Mouse (Mus musculus) heart, embryonic 15.5 days (tissue): ENCODE data around the gene Akap1. TPM values are rescaled to one million over a fixed set of nuclear protein-coding genes. Genes with fewer than 3 reads are reported as not detected.
"Not testable (repeated sequence)": the region's sequence is repeated elsewhere in the genome, so short reads cannot be mapped to it uniquely, and the experiment has no call there.

Source experiments
- ATAC-seq: fragments of 200-750 bp; cut with Nextera tagmentation; replicated peaks from 2 replicates; pipeline ENCODE4 v1.8.0; 2017; ENCODE audit warnings: low read depth, moderate TSS enrichment; ENCODE audit not compliant: insufficient number of reproducible peaks, insufficient read depth, low FRiP score
- H3K27ac ChIP-seq: fragments of 300-500 bp; sonication (generic); 2 replicates; pipeline ENCODE4 v1.5.1; 2015; ENCODE audit warnings: mild to moderate bottlenecking, inconsistent platforms
- H3K27me3 ChIP-seq: fragments of 300-500 bp; sonication (generic); 2 replicates; pipeline ENCODE4 v1.6.1; 2015; ENCODE audit warnings: inconsistent platforms
- H3K36me3 ChIP-seq: fragments of 300-500 bp; sonication (generic); 2 replicates; pipeline ENCODE4 v1.6.1; 2015; ENCODE audit warnings: mild to moderate bottlenecking, inconsistent platforms
- H3K4me1 ChIP-seq: fragments of 300-500 bp; sonication (generic); replicated peaks from 2 replicates; pipeline ENCODE4 v1.6.1; 2015; ENCODE audit warnings: inconsistent platforms
- H3K4me2 ChIP-seq: fragments of 300-500 bp; sonication (generic); 2 replicates; pipeline ENCODE4 v1.6.1; 2015; ENCODE audit warnings: inconsistent platforms, mild to moderate bottlenecking, moderate library complexity
- H3K4me3 ChIP-seq: fragments of 300-500 bp; sonication (generic); 2 replicates; pipeline ENCODE4 v1.5.1; 2015; ENCODE audit warnings: mild to moderate bottlenecking, inconsistent platforms
- H3K9ac ChIP-seq: fragments of 300-500 bp; sonication (generic); 2 replicates; pipeline ENCODE4 v1.6.1; 2015; ENCODE audit warnings: mild to moderate bottlenecking, inconsistent platforms
- H3K9me3 ChIP-seq: fragments of 300-500 bp; sonication (generic); replicated peaks from 2 replicates; pipeline ENCODE4 v1.6.1; 2016; ENCODE audit warnings: inconsistent platforms
- WGBS: fragments of 180-500 bp; shearing (Covaris S2); methylation state at CpG from one replicate; pipeline ENCODE4 v1.1.7; 2015; ENCODE audit warnings: mixed read lengths; 5-methylcytosine and 5-hydroxymethylcytosine counted together
- polyA plus RNA-seq: library from polyadenylated mRNA; unstranded; fragments of >200 nt; fragmentation: Nextera tagmentation; extraction: Ambion mirVana; gene quantifications from 2 replicates; pipeline ENCODE4 v1.2.1, GENCODE M21; 2015

The Akap1 gene
- polyA plus RNA-seq, 1 experiment from 2014 or later: 44.2 TPM

DNA sequence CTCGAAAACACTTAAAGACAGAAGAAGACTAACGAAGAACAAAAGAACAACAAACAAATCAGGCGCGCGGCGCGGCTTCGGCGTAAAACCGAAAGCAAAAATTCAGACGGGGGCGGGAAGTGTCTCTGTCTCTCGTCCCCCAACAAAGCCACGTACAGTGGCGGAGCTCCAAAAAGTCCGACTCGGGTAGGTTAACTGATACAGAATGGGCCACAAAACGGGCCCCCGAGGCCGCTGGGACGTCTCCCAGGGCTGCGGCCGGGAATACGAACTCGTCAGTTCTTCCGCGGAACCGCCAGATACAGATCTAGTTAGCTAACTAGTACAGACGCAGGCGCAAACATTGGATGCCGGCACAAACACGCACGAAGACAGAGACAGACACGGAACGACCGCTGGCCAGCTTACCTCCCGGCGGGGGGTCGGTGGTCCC is 31.4 kb upstream of the Akap1 start:
- not testable (repeated sequence) for H3K4me1 ChIP-seq, H3K9ac ChIP-seq, H3K36me3 ChIP-seq, H3K27me3 ChIP-seq, H3K9me3 ChIP-seq, ATAC-seq, H3K27ac ChIP-seq
- peak overlapping the region; percentile 41 for H3K4me3 ChIP-seq
- H3K4me2 ChIP-seq: peak overlapping the region; percentile 41; the same call in 1 of the 2 replicates
- WGBS: 38% methylated on average over 24 of the region's 39 CpGs

DNA sequence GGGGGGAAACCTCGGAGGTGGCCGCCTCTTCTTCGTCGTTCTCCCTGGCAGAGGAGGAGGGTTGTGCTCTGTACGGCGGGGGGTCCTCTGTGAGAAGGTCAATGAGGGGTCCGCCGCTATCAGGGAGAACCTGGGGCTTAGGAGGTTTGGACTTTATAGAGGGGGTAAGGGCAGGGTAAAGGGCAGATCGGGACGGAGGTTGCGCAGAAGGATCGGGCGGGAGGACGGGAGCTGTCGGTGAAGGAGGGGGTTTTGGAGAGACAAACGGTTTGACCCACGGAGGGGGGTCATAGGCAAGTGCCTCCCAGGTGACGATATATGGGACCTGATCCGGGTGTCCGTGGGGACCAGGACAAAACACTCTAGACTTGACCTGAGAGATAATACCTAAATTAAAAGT is 30.8 kb upstream of the Akap1 start:
- ATAC-seq, H3K9ac ChIP-seq, H3K27ac ChIP-seq, H3K9me3 ChIP-seq, H3K27me3 ChIP-seq, H3K4me1 ChIP-seq, H3K36me3 ChIP-seq: not testable (repeated sequence)
- 44% methylated on average over 17 of the region's 20 CpGs for WGBS
- Histone ChIP-seq H3K4me3 (peak overlapping the region; percentile 41), H3K4me2 (peak overlapping the region; percentile 36)

DNA sequence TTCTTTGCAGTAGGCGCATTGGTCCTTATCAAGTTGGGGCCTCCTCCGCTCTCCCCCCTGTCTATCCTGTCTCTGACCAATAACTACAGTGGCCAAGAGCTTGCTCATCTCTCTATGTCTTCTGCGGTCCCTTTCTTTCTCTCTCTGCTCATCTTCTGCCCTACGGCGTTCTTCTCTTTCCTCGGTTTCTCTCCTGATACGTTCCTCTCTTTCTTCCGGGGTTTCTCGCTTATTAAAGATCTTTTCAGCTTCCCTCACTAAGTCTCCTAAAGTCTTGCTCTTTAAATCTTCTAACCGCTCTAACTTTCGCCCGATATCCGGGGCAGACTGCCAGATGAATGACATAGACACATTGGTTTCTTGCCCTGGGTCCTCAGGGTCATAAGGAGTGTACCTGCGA is 29.9 kb upstream of the Akap1 start:
- not testable (repeated sequence) for H3K36me3 ChIP-seq, H3K4me1 ChIP-seq, H3K27me3 ChIP-seq, H3K4me3 ChIP-seq, H3K9ac ChIP-seq, ATAC-seq, H3K27ac ChIP-seq, H3K4me2 ChIP-seq, H3K9me3 ChIP-seq
- 92% methylated on average over 12 of the region's 14 CpGs for WGBS

DNA sequence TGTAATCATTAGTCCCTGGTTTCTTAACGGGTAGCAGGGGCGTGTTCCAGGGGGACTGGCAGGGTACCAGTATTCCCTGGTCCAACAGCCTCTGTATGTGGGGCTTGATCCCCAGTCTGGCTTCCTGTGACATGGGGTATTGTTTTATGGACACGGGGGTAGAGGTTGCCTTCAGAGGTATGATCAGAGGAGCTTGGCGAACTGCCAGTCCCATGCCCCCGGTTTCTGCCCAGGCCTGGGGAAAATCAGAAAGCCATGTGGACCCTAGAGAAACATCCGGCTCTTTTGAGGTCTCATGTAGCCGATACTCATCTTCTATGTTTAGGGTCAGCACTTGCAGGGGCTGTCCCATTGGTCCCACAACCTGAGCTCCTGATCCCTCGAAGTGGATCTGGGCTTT is 29.1 kb upstream of the Akap1 start:
- not testable (repeated sequence) for H3K27me3 ChIP-seq, H3K4me1 ChIP-seq, H3K9me3 ChIP-seq, H3K36me3 ChIP-seq, H3K4me3 ChIP-seq, H3K27ac ChIP-seq, H3K9ac ChIP-seq, ATAC-seq, H3K4me2 ChIP-seq
- 79% methylated on average over 4 of the region's 8 CpGs for WGBS

DNA sequence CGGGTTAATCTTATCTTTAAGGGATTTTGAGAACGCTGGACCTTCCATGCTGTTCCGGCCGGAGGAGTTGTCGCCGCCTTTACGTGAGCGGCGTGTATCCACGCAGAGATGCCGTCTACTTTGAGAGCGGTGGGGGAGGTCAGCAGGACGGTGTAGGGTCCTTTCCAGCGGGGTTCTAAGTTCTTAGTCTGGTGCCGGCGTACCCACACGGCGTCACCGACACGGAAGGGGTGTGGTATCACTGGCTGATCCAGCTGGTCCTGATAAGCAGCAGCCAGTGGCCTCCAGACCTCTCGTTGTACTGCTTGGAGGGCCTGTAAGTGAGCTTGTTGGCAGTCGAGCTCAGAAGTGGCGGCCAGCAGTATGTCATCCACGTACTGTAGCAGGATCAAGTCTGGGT is 28.4 kb upstream of the Akap1 start:
- WGBS: 76% methylated on average over 22 of the region's 24 CpGs
- H3K27ac ChIP-seq, H3K4me3 ChIP-seq, H3K9ac ChIP-seq, H3K4me1 ChIP-seq, H3K4me2 ChIP-seq, H3K36me3 ChIP-seq, ATAC-seq, H3K9me3 ChIP-seq, H3K27me3 ChIP-seq: not testable (repeated sequence)

DNA sequence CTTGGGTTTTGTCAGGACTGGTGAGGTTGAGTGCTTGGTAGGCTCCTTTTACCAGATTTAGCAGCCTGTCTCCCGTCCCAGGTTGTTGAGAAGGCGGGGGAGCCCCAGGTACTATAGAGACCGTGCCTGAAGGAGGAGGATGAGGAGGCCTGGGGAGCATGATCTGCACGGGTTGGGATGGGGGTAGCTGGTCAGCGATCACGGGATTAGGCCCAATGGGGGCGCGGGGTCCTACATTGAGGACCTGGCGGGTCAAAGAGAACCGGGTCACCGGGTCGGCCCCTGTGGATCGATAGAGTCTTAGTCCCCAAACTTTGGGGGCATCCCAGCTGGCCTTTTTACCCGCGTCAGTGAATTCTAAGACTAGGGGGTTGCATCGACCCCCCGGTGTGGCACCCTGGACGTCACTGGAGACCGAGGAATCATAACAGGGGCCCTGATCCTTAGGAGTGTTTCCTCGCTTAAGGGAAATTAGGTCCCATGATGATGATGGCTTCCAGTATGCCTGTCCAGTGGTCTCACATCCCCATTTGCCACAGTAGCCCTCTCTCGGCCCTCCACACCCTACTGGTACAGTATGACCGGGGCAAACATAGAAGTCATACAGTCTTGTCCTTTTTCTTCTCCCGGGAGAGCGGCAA is 27.7 kb upstream of the Akap1 start:
- not testable (repeated sequence) for H3K4me3 ChIP-seq, H3K4me1 ChIP-seq, H3K36me3 ChIP-seq, ATAC-seq, H3K9ac ChIP-seq, H3K27ac ChIP-seq, H3K9me3 ChIP-seq, H3K27me3 ChIP-seq, H3K4me2 ChIP-seq
- WGBS: 93% methylated on average over 22 of the region's 24 CpGs

DNA sequence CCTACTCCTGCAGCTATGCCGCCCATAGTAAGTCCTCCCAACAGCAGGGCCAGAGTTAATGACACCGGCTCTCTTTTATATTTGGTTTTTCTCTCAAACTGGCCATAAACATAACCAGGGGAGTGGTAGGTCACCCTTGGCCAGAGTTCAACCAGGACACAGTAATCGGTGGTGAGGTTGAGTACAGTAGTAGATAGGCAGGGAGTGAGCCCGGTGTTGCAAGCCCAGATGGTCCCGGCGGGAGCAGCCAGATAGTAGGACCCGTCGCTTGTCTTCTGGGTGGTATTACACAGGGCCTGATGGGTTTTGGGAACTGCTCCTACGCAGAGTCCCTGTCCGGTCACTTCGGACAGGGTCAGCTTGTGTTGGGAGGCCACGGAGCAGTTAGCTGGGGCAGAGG is 27.1 kb upstream of the Akap1 start:
- H3K4me3 ChIP-seq, H3K36me3 ChIP-seq, H3K27me3 ChIP-seq, H3K4me1 ChIP-seq, H3K4me2 ChIP-seq, ATAC-seq, H3K27ac ChIP-seq, H3K9me3 ChIP-seq, H3K9ac ChIP-seq: not testable (repeated sequence)
- WGBS: 95% methylated on average over 11 of the region's 12 CpGs

DNA sequence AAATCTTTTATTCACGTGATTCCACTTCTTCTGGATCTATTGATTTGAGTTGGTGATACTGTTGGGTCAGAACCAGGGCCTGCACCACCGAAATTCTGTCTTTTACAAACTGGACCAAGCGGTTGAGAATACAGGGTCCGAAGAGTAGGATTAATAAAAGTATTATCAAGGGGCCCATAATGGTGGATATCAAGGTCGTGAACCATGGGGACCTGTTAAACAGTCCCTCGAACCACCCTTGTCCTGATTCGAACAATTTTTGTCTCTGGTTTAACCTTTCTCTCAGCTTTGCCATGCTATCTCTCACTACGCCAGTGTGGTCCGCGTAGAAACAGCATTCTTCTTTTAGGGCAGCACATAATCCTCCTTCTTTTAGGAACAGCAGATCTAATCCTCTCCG is 26.5 kb upstream of the Akap1 start:
- H3K9ac ChIP-seq, H3K4me2 ChIP-seq, H3K9me3 ChIP-seq, H3K4me3 ChIP-seq, H3K27ac ChIP-seq, H3K27me3 ChIP-seq, H3K36me3 ChIP-seq, H3K4me1 ChIP-seq, ATAC-seq: not testable (repeated sequence)
- 90% methylated on average over 6 of the region's 11 CpGs for WGBS

DNA sequence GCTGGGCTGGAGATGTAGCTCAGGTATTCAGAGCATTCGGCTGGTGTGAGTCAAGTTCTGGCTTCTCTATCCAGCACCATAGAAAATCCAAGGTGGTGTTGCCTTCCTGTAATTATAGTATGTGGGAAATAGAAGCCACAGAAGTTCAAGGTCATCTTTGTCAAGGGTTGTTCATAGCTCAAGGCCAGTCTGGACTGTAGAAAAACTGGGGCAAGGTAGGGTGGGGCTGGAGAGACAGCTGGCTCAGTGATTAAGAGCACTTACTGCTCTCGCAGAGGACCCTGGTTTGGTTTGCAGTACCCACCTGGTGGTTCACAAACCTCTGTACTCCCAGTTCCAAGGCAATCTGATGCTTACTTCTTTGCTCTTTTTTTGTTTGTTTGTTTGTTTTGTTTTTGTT is 24.6 kb upstream of the Akap1 start:
- Histone ChIP-seq H3K27me3 (no peaks in the 10 kb centered on the region), H3K27ac (no peak overlapping the region), H3K4me3 (no peak overlapping the region), H3K4me2 (no peak overlapping the region), H3K4me1 (no peaks in the 10 kb centered on the region), H3K36me3 (no peaks in the 10 kb centered on the region), H3K9me3 (no peaks in the 10 kb centered on the region), H3K9ac (no peak overlapping the region)
- WGBS: 81% methylated on average over 2 of the region's 2 CpGs
- ATAC-seq: no peak

DNA sequence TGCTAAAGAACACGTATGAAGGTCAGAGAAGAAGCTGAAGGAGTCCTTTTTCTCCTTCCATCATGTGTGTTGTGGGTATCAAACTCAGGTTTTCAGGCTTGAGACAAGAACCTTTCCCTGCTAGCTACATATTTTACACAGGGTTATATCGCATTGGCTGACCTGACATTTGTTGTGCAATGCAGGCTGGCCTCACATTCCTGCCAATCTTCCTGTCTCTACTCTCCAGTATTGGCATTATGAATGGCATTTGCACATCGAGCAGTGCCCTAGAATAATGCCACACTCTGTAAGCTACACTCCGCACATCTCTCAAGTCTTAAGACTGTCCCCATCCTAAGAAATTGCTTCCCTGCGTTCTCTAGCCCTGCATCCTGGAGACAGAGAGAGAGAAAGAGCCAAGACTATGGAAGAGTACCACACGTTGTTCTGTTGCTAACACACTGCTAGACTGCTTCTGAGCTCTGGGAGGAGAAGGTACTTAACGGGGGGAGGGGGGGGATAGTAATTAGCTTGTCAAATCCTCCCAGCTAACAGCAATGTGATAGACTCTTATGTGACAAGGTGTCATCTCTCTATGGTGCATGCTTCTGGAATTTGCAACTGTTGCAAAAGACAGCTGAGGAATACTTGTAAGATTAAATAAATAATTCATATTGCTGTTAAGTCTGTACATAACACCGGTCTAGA is 20.1 kb upstream of the Akap1 start:
- ATAC-seq: no peak
- no peak overlapping the region for H3K27ac ChIP-seq
- no peak overlapping the region for H3K9ac ChIP-seq
- H3K4me3 ChIP-seq: no peak overlapping the region
- H3K4me1 ChIP-seq: no peaks in the 10 kb centered on the region
- WGBS: 61% methylated on average over 8 of the region's 8 CpGs
- no peaks in the 10 kb centered on the region for H3K9me3 ChIP-seq
- no peak overlapping the region for H3K4me2 ChIP-seq
- H3K27me3 ChIP-seq: no peaks in the 10 kb centered on the region
- no peaks in the 10 kb centered on the region for H3K36me3 ChIP-seq

DNA sequence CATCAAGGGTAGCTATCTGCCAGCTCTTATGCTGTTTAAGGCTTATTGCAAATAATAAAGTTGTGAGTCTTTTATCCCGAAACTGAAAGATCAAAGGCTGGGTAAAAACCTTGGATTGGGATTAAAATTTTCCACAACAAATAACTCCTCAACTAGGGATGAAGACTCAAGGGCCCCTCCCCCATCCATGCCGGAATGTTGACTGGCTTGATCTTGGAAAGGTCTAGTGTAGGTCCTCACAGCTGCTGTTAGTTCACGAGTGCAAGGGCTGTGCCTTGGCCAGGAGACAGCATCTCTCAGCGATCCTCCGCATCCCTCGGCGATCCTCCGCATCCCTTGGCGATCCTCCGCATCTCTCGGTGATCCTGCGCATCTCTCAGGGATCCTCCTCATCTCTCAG is 13.6 kb upstream of the Akap1 start:
- no peak overlapping the region for H3K4me3 ChIP-seq

DNA sequence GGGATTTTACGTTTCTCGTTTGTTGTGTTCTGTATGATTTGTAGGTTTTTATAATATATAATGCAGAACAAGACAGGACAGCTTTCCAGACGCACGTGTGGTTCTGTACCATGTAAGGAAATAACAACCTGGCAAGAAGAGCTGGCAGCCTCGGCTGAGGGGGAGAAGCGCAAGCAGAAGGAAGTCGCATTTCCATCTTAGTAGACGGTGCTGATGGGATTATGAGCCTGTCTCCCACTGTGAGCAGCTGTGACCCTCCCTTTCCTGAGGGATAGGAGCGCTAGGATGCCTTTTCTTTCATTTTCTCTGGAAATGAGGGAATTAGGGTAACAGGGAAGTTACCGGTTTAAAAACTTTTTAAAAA is 9.3 kb upstream of the Akap1 start:
- peaks cover 7% of the 10 kb centered on the region; the same call in 1 of the 2 replicates for H3K4me1 ChIP-seq
- H3K9me3 ChIP-seq: no peaks in the 10 kb centered on the region
- WGBS: 4% methylated on average over 10 of the region's 10 CpGs
- H3K27me3 ChIP-seq: peaks cover 4% of the 10 kb centered on the region; the same call in 1 of the 2 replicates
- H3K27ac ChIP-seq: no peak overlapping the region
- peak overlapping the region; percentile 46 for H3K4me3 ChIP-seq
- peak overlapping the region; percentile 40 for H3K9ac ChIP-seq
- no peak for ATAC-seq
- H3K36me3 ChIP-seq: no peaks in the 10 kb centered on the region
- H3K4me2 ChIP-seq: peak overlapping the region; percentile 76

More for the DNA sequence above, 13.6 kb upstream of the Akap1 start:
- Histone ChIP-seq H3K36me3 (no peaks in the 10 kb centered on the region), H3K4me1 (peaks cover 6% of the 10 kb centered on the region; the same call in 1 of the 2 replicates), H3K9ac (no peak overlapping the region), H3K9me3 (no peaks in the 10 kb centered on the region), H3K4me2 (no peak overlapping the region), H3K27ac (no peak overlapping the region), H3K27me3 (no peaks in the 10 kb centered on the region)
- WGBS: 84% methylated on average over 12 of the region's 12 CpGs
- ATAC-seq: no peak
